Mouse (Mus musculus) kidney, adult 10 weeks (tissue): ENCODE data around the gene Hemk1. TPM values are rescaled to one million over a fixed set of nuclear protein-coding genes. Genes with fewer than 3 reads are reported as not detected.

Experiments used
- polyA plus RNA-seq: library from polyadenylated mRNA; stranded (reverse); fragments of 350-450 nt; fragmentation: Illumina TruSeq; extraction: RNeasy Lipid Tissue Mini Kit (QIAGEN cat#74804); gene quantifications from one replicate; pipeline ENCODE4 v1.2.3, GENCODE M21; 2014; ENCODE audit warnings: low read depth, low replicate concordance

The Hemk1 gene
- 1.9 TPM for polyA plus RNA-seq

DNA sequence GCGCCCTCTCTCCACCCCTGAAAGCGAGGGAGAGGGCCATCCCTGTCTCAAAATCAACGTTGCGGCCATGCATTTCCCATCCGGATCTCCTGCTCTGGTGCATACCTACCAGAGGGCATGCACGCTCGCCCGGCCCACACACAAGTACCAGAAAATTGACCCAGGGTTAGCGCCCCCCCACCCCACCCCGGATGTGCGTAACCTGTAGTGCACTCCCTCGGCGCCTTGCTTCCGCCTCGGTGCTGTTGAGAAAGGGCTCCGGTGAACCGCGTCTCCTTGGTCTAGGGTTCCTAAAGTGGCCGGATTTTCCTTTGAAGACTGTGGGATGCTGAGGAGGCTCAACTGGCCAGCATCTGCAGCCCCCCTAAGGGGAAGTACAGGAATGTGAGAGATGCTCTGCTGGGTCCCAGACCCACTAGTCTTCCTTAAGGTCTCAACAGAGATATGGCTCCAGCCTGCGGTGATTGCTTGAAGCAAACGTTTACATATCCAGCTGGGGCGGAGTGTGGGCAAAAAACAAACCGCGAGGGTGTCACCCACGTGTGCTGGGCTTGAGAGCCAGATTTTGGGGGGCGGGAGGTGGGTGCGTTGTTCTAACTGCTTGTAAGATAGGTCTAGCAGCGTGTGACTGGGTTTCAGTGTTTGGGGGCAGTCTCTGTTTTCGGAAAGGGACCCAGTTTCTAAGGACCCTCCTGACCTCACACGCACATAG, at the start of gene Hemk1:
Gene Hemk1, minus strand, starts transcription at position 179 of the 712 bp plus-strand sequence.

DNA sequence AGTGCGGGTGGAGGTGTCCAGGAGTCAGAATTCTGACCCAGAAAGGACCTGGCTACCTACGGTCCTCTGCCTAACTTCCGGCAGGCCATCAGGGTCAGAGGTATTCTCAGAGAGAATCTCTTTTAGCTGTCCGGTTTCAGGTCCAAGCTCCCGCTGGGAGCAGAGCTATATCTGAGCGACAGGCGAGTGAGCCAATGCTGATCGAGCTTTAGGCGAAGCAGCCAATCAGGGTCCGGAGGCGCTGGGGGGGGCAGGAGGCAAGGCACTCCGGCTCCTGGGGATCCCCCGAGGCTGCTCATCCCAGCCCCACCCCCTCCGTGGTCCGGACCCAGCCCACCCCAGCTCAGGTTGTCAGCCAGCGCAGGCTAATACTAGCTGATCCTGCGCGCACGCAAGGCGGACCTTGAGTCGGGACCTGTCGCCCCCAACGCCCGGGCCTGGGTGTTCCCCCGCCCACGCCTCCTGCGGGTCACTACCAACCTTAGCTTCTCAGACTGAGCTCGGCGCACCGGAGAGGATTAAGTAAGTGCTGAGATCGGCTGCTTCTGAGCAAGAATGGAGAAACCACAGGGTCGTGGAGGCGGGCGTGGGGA, 2.2 kb upstream of the Hemk1 start, which contains the start of gene 6430571L13Rik:
Gene 6430571L13Rik, plus strand, starts transcription at position 336 of the 593 bp plus-strand sequence.

DNA sequence AAGGTAGTCTGAATTCAATTTTAAA, 42.3 kb downstream of the Hemk1 start, which contains the start of gene Cish:
Gene Cish, plus strand, starts transcription at position 11 of the 25 bp plus-strand sequence.

DNA sequence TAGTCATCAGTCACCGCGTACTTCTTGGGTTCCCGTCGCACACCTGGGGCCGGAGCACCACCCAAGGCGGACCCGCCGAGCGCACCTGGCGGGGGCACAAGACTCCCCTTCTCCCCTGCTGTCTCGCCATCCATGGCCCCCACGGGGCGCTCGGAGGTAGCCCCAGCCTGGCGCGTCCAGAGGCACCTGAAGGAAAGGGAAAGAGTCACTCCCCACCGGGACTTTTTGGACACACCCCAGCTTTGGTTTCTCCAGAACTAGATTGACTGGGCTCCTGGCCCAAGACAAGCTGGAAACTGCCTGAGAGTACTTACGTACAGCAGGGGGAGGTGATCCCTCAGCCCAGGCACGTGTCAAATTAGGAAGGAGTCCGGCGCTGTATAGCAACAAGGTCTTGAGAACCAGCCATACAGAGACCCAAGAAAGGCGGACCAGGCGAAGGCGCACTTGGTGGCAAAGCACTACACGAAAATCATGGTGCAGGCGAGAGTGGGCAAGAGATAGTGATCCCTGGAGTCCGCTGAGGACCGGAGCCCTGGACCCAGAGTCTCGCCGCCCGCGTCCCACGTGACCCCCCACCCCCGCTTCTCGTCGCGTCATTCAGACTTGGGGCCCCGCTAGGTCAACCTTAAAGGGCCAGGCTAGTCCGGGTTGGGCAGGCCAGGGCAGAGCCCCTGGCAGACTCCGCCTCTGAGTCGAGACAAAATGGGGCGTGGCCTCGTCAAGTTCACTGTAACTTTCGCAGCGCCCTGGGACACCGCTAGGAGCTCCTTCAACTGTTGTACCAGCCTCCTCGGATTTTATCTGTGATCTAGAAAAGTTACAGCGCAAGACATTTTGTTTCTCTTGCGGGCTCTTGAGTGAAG, 48.7 kb downstream of the Hemk1 start, which contains the start of gene Mapkapk3:
Gene Mapkapk3, minus strand, starts transcription at position 667 of the 866 bp plus-strand sequence.

Other genes starting within 250 kb of the Hemk1 start
- 0.53 TPM for gene Dock3, start 106.4 kb downstream of the Hemk1 start, polyA plus RNA-seq
- 5.1 TPM for gene Mapkapk3, start 48.5 kb downstream of the Hemk1 start, polyA plus RNA-seq
- 2.0 TPM for gene Cish, start 42.3 kb downstream of the Hemk1 start, polyA plus RNA-seq
- gene 6430571L13Rik, start 2.3 kb upstream of the Hemk1 start, polyA plus RNA-seq = 0.28 TPM
- not detected for gene Cacna2d2, start 61.3 kb upstream of the Hemk1 start, polyA plus RNA-seq
- 0.20 TPM for gene Tmem115, start 195.6 kb upstream of the Hemk1 start, polyA plus RNA-seq
- gene Cyb561d2, start 203.8 kb upstream of the Hemk1 start, polyA plus RNA-seq = 7.2 TPM
- gene Nprl2, start 203.9 kb upstream of the Hemk1 start, polyA plus RNA-seq = 1.6 TPM
- gene Zmynd10, start 208.9 kb upstream of the Hemk1 start, polyA plus RNA-seq = 0.81 TPM
- gene Rassf1, start 213.2 kb upstream of the Hemk1 start, polyA plus RNA-seq = 8.6 TPM
- 24.5 TPM for gene Tusc2, start 224.9 kb upstream of the Hemk1 start, polyA plus RNA-seq
- 1.8 TPM for gene Hyal2, start 229.6 kb upstream of the Hemk1 start, polyA plus RNA-seq
- gene Hyal1, start 238.6 kb upstream of the Hemk1 start, polyA plus RNA-seq = 3.0 TPM
- 2.0 TPM for gene Naa80, start 240.5 kb upstream of the Hemk1 start, polyA plus RNA-seq
- 0.24 TPM for gene Hyal3, start 242.5 kb upstream of the Hemk1 start, polyA plus RNA-seq
- 33.1 TPM for gene Ifrd2, start 249.3 kb upstream of the Hemk1 start, polyA plus RNA-seq